Mouse (Mus musculus) G1E-ER4 (cell line): ENCODE results near the gene Fibp. TPM values are rescaled to one million over a fixed set of nuclear protein-coding genes. Genes with fewer than 3 reads are reported as not detected.

Experiments
- GATA1 ChIP-seq: IDR thresholded peaks from one replicate; pipeline ENCODE4 v1.8.0; 2012; ENCODE audit warnings: low read length, inconsistent platforms
- polyA plus RNA-seq: library from polyadenylated mRNA; stranded (reverse); fragments of >175 nt; gene quantifications from 2 replicates; pipeline ENCODE4 v1.2.3, GENCODE M21; 2012

Gene Fibp
- polyA plus RNA-seq, 1 experiment = 12.1 TPM

DNA sequence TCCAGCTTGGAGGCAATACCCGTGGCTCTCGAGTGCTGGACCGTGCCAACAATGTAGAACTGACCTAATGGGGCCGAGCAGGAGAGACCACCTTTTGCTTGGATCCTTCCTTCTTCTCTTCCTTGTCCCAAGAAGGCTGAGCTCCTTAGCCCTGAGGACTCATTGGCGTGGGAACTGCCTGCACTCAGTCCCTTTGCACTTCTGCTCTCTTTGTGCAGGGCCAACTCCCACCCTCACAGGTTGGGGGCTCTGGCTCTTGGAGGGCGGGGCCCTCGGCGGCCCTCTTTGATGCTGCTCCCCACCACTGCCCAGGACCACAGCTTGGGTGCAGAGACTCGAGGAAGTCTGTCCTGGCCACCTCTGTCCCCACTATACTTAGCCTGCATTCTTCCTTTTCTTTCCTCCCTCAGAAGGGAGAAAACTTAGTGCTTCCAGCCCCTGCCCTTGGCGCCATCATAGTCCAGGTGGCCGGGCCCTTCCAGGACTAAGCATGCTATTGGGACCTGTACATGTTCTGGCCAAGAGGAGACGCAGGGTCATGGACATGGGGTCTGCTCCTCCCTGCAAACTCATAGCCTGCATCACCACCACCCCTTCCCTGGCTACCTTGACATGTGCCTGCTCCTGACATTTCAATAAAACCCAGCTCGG lies 33.6 kb upstream of the Fibp start:
- no peak for TF ChIP-seq GATA1

DNA sequence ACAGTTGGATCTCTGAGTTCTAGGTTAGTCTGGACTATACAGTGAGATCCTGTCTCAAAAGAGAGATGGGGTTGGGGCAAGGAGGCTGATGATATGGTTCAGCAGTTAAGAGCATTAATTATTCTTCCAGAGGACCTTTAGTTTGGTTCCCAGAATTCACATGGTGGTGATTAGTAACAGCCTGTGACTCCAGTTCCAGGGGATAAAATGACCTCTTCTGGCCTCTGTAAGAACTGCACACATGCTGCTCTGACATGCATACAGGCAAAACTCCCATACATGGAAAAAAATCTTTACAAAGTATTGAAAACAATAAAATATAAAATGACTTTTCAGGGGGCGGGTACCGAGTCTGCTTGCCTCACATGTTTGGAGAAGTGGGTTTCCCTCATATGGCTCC lies 32.3 kb upstream of the Fibp start:
- no peak for TF ChIP-seq GATA1

DNA sequence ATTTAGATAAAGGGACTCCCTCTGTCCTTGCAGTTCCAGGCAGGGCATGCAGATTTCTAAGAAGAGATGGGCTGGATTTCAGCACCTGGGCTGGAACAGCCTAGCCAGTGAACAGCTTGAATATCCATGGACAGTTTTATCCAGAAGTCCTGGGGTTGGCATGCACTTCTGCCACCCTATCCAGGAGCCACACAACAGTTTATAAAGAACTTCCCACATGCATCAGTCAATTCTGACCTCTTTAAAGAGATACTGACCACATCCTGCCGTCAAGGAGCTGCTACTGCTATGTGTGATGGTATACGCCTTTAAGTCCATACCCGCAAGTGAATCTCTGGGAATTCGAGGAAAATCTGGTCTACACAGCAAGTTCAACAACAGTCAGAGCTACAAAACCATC lies 31.2 kb upstream of the Fibp start:
- no peak for TF ChIP-seq GATA1

DNA sequence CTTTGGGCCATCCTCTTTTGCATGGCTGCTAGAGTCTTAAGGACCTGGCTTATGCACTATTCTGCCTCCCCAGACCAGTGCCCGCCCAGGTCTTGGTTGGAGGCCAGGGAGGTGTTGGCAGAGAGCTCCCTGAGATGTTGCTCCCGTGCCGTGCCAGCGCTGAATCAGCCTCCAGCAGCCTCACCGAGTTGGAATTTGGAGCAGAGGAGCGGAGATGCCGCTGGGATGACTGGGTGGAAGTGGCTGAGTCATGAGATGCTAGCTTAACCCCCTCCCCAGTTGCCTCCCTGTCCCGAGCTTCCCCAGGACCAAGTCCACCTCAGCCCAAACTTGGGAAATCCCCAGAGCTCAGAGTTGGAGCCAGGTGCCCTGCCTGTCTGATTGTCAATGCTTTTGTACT lies 30.6 kb upstream of the Fibp start:
- no peak for TF ChIP-seq GATA1

DNA sequence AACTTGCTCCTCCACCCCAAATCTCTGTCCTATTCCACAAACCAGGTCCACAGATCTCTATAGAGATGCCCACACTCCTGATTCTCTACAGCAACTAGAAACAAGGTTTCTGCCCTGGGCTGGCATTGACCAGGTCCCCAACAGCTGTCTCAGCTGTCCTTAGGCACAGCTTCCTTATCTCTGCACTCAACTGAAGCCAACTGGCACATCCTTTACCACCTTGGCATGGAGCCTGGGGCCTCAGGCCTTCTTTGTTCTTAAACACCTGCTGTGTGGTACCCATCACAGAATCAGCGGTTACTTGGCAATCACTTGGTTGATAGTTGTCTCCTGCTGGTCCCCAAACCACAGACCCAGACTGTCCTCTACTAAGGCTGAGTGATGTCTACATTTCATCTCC lies 30.0 kb upstream of the Fibp start:
- TF ChIP-seq GATA1 = no peak

DNA sequence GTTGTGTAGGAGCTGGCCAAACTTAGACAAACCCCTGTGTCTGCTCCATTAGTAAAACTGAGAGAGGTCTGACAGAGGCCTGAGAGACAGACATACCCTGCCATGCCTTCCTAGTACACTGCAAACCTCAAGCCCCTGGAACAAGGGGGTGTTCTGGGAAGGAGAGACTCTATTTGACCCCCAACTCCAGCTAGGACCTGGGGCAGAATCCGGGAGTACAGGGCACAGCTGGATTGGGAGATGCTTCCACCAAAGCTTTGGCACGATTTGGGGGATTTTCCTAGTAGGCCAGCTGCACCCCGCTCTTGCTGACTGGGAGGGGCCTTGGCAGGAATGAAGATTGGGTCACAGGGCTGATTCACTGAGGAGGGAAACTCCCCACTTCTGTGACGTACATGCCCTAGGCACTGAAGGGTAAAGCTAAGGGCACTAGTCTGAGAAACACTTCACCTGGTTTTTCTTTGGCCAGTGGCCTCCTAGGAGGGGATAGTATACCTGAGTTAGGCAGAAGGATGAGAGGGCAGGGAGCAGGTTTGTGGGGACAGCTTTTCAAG lies 28.4 kb upstream of the Fibp start:
- no peak for TF ChIP-seq GATA1

DNA sequence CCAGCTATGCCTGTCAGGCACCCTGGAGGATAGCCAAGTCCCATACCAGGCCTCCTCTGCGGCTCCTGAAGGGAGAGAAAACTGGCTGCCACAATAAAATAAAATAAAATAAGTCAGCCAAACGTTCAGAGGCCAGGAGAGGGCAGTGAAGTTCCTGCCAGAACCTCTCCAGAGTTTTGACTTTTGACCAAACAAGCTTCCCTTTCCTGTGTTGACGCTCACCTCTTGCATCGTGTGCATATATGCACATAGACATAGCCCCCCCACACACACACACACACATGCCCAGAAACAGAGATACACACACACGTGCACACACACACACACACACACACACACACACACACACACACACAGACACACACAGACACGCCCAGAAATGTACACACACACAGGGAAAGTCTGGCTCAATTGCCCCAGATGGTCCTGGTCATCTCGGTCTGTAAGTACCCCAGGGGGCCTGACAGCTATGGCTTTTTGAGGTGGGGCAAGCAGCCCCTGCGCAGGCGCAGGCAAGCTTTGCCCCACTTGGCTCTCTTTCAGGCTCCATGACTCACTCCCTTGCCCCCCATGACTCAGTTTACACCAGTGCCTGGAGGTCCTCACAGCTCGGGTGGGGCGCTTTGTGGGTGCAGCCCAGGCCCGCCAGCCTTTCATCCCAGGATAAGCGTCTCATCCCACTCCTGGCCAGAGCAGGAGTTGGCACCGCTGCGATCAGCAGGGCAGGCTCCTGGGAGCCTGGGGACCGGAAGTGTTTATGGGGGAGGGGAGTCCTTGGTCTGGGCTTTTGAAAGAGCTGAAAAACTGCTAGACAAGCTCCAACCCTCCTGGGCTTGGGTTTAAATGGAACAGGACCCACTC lies 27.2 kb upstream of the Fibp start:
- TF ChIP-seq GATA1 = no peak

DNA sequence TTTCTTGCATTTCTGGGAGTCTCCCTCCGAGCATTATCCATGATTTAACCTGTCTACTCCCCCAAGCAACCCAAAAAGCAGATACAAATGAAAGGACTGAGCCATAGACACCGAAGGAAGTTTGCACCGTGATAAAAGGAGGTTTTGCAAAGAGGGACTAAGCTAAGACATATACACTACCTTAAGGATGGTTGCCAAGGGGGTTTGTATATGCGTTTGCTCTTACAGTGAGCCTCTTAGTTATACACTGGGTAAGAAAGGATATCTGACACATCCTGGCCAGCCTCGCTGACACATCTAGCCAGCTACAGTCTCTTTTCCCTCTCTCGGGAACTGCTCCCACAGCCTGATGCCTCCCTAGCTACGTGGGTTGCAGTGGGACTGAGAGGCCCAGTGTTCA lies 26.5 kb upstream of the Fibp start:
- no peak for TF ChIP-seq GATA1

DNA sequence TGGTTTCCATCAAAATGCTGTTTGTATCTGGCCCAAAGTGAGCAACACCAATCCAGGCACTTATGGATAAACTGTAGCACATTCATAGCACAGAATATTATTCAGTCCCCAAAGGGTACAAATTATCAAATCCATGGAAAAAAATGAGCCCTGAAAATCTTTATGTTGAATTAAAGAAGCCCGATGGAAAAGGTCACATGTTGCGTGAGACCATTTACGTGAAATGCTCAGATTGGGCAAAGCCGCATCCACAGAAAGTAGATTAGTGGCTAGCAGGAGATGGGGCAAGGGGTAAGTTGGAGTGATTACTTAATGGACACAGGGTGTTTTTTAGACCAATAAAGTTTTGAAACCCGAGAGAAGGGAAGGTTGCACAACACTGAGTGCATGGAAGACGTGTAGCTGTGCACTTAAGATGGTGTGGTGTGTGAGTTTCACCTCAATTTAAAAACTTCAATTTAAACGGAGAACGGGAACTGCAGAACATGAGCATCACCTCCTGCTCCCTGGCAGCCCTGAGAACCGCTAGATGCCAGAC lies 16.0 kb upstream of the Fibp start:
- TF ChIP-seq GATA1 = no peak

DNA sequence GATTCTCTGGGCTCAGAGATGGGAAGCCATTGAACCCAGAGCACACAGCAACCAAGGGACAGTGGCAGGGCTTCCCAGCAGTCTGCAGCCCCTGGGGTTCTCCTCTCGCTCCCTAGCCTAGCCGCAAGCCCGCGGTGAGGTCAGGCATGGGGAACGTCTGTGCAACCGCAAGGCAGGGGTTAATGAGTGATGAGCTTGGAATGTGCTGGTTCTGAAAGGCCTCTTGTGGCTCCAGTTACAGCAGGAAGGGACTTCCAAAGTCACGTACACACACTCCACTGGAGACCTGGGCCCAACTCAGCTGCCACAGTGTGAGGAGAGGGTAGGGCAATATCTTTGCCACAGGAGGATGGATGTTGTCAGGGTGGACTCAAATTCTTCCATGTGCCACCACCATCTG lies 15.5 kb upstream of the Fibp start:
- no peak for TF ChIP-seq GATA1

DNA sequence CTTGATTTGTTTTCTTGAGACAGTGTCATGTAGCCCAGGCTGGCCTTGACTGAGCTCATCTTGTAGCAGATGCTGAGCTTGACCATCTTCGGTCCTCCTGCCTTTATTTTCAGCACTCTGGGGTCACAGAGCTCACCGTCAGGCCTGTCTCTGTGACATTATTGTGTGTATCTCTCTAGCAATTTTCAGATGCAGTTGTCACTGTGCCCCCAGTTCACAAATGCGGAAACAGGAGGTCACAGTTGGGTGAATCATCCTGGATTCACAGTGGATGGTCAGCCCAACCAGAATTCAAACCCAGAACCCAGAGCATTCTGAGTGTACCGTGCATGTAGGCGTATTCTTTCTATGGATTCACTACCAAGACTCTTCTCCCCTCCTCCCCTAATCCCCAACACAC lies 14.7 kb upstream of the Fibp start:
- TF ChIP-seq GATA1 = no peak

DNA sequence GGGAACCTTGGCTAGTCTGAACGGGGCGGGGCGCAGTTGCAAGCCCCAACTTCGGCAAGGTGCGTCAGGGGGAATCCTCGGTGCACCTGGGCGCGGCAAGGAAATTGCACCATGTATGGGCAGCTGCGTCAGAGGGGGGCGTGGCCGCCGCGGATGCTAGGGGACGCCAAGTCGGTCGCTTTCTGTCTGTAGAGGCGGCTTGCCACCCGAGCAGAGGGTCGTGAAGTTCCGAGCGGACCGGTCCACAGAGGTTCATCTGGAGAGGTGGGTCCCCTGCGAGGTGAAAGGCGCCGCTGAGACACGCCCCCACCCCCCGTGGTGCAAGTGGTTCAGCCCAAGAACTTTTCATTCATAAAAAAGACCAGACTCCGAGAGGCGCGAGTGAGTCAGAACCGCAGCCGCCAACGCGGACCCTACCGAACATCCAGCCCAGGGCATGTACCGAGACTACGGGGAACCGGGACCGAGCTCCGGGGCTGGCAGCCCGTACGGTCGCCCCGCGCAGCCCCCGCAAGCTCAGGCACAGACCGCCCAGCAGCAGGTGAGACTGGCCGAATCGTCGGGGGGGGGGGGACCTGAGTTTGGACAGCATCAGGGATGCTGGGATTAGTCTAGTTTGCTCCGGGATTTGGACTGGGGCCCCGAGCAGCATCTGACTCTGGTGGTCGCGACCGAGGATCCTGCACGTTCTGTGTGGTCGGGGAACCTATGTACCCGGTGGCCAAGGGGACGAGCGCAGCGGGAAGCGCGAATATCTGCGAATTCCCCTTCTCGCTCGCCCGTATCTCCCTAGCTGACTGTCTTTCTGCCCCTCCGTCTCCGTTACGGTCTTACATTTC lies 12.7 kb upstream of the Fibp start, which contains the start of gene Fosl1:
Fosl1 (plus strand) TSS at position 33 of the 839 bp plus-strand sequence.
- no peak for TF ChIP-seq GATA1

DNA sequence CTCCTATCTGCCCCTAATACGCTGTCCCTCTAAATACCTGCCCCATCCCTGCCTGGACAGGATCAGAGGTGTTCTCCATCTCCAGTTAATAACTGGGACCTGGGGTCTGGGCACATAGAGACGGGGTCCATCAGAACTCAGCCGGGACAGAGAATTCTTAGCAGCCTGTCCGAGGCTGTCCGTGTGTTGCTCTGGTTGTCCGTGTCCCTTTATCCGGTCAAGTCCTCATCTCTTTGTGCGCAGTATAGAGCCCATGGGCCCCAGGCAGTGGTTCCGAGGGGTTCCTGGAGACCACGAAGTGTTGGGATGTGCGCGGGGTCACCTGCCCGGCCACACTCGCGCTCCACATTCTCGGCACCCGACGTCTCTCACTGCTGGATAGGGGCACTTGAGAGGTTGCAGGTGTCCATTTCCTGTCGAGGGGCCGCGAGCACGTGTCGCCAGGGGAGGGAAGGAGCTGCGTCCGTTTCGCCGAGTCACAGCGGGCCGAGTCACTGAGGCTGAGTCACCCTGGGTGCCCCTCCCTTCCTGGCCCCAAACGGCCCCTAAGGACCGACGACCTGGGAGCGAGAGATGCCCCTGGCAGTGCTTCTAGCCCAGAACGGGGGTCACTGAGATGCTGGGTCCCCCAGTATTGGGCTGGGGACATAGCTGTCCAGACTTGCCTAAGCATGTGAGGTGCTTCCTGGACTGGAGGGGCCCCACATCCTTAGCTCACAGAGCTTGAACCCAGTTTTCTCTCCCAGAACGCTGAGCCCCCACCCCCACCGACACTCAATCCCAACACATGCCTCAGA lies 11.9 kb upstream of the Fibp start:
- no peak for TF ChIP-seq GATA1

DNA sequence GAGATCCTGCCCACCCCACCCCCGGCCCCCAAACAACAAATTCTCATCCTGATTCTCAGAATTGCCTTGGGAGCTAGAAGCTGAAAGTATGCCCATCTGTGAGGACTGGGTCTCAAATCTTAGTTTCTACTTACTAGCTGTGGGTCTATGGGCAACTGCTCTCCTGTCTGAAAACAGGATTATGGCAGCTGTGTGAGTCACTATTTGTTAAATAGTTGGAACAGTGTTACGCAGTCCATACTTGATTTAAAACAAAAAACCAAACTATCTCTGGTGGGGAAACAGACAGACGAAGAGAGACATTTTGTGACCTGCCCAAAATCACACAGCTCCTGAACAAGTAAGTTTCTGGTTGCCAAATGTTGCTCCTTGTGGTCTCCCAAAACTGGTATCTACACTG lies 10.7 kb upstream of the Fibp start:
- no peak for TF ChIP-seq GATA1

DNA sequence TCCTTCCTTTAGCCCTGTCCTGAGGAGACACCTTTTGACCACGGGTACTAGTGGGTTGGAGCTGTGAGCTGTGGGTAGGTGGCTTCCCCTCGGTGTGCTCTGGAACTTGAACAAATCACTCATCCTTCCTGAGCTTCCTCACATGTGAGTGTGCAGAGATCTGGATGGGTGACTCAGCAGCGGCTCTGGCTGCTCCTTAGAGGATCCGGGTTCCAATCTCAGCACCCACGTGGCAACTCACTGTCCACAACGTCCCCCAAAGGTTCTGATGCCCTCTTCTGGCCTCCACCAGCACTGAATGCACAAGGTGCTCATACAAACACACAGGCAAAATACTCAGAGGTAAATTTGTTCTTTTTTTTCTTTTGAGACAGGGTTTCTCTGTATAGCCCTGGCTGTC lies 8.6 kb upstream of the Fibp start:
- no peak for TF ChIP-seq GATA1
